Mouse (Mus musculus) forebrain, embryonic 16.5 days (tissue): ENCODE measurements around the gene Hlx. TPM values are rescaled to one million over a fixed set of nuclear protein-coding genes. Genes with fewer than 3 reads are reported as not detected.

Experiments
- ATAC-seq: fragments of 200-750 bp; cut with Nextera tagmentation; 2 replicates; pipeline ENCODE4 v1.8.0; 2017; ENCODE audit warnings: mild to moderate bottlenecking, moderate library complexity
- H3K27ac ChIP-seq: fragments of 300-500 bp; sonication (generic); 2 replicates; pipeline ENCODE4 v1.5.1; 2014; ENCODE audit warnings: low read length, control low read depth
- H3K27me3 ChIP-seq: fragments of 300-500 bp; sonication (generic); replicated peaks from 2 replicates; pipeline ENCODE4 v1.6.1; 2014; ENCODE audit warnings: low read length; ENCODE audit not compliant: control insufficient read depth, insufficient read depth
- H3K36me3 ChIP-seq: fragments of 300-500 bp; sonication (generic); 2 replicates; pipeline ENCODE4 v1.6.1; 2014; ENCODE audit not compliant: control insufficient read depth, insufficient read depth
- H3K4me1 ChIP-seq: fragments of 300-500 bp; sonication (generic); replicated peaks from 2 replicates; pipeline ENCODE4 v1.6.1; 2014; ENCODE audit warnings: low read length; ENCODE audit not compliant: control insufficient read depth, insufficient read depth
- H3K4me2 ChIP-seq: fragments of 300-500 bp; sonication (generic); 2 replicates; pipeline ENCODE4 v1.6.1; 2014; ENCODE audit warnings: mild to moderate bottlenecking, low read length, control low read depth
- H3K4me3 ChIP-seq: fragments of 300-500 bp; sonication (generic); replicated peaks from 2 replicates; pipeline ENCODE4 v1.5.1; 2014; ENCODE audit warnings: mild to moderate bottlenecking, low read length, control low read depth
- H3K9ac ChIP-seq: fragments of 300-500 bp; sonication (generic); replicated peaks from 2 replicates; pipeline ENCODE4 v1.6.1; 2014; ENCODE audit warnings: low read depth, low read length, control low read depth
- H3K9me3 ChIP-seq: fragments of 300-500 bp; sonication (generic); 2 replicates; pipeline ENCODE4 v1.6.1; 2016; ENCODE audit warnings: low read length; ENCODE audit not compliant: control insufficient read depth
- WGBS: fragments of 180-500 bp; shearing (Covaris S2); extraction: QIAGEN DNeasy Blood & Tissue Kit; methylation state at CpG from one replicate; pipeline ENCODE4 v1.1.7; 2014; 5-methylcytosine and 5-hydroxymethylcytosine counted together
- polyA plus RNA-seq: library from polyadenylated mRNA; unstranded; fragments of >200 nt; fragmentation: Nextera tagmentation; extraction: Ambion mirVana; gene quantifications from 2 replicates; pipeline ENCODE4 v1.2.1, GENCODE M21; 2015

Gene Hlx
- polyA plus RNA-seq, 1 experiment from 2014 or later = 1.8 TPM

GRCm38 (mm10) chr1:184717691-184718200, 14.7 kb downstream of the Hlx start:
- peaks cover 3% of the 10 kb centered on the region; the same call in 1 of the 2 replicates for H3K4me1 ChIP-seq
- H3K27me3 ChIP-seq = peaks cover 85% of the 10 kb centered on the region
- 0% methylated on average over 12 of the region's 12 CpGs for WGBS
- H3K4me3 ChIP-seq = no peak overlapping the region
- no peak overlapping the region for H3K9ac ChIP-seq
- no peak for ATAC-seq
- no peak overlapping the region for H3K27ac ChIP-seq
- H3K36me3 ChIP-seq = no peaks in the 10 kb centered on the region
- no peak overlapping the region for H3K4me2 ChIP-seq
- H3K9me3 ChIP-seq = no peaks in the 10 kb centered on the region

DNA sequence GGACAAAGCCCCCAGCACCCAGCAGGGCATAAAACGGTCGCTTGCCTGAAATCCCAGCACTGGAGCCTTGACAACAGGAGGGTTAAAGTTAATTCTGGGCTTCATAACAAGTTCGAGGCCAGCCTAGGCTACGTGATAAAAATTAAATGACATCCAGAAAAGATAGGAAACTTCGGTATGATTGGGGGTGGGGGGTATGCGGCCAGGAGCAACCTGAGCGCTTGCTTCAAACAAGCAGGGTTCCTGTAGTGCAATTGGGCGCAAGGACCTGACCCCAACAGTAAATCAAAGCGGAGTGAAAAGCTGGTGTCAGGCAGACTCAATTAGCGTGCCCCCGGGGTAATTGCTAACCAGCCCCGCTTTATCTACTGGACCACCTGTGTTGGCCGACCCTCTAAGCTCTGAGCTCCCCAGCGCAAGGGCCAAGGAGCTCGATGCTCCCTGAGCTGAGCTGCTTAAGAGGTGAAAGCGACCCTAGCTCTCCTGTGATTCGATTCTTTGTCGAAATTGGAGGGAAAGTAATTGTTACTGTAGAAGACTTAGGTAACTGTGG, 15.3 kb downstream of the Hlx start:
- H3K9me3 ChIP-seq = no peaks in the 10 kb centered on the region

GRCm38 (mm10) chr1:184716117-184716516, 16.3 kb downstream of the Hlx start:
- no peak overlapping the region for H3K4me2 ChIP-seq
- no peak overlapping the region for H3K27ac ChIP-seq
- ATAC-seq = no peak
- no peak overlapping the region for H3K9ac ChIP-seq
- H3K36me3 ChIP-seq = no peaks in the 10 kb centered on the region
- peaks cover 70% of the 10 kb centered on the region for H3K27me3 ChIP-seq
- H3K4me1 ChIP-seq = peaks cover 3% of the 10 kb centered on the region; the same call in 1 of the 2 replicates
- 0% methylated on average over 6 of the region's 6 CpGs for WGBS
- H3K9me3 ChIP-seq = no peaks in the 10 kb centered on the region
- H3K4me3 ChIP-seq = no peak overlapping the region

More for the DNA sequence above, 15.3 kb downstream of the Hlx start:
- Histone ChIP-seq H3K4me2 (no peak overlapping the region), H3K4me1 (peaks cover 3% of the 10 kb centered on the region; the same call in 1 of the 2 replicates), H3K36me3 (no peaks in the 10 kb centered on the region), H3K27me3 (peaks cover 80% of the 10 kb centered on the region), H3K9ac (no peak overlapping the region), H3K4me3 (no peak overlapping the region), H3K27ac (no peak overlapping the region)
- WGBS = 0% methylated on average over 18 of the region's 18 CpGs
- no peak for ATAC-seq

DNA sequence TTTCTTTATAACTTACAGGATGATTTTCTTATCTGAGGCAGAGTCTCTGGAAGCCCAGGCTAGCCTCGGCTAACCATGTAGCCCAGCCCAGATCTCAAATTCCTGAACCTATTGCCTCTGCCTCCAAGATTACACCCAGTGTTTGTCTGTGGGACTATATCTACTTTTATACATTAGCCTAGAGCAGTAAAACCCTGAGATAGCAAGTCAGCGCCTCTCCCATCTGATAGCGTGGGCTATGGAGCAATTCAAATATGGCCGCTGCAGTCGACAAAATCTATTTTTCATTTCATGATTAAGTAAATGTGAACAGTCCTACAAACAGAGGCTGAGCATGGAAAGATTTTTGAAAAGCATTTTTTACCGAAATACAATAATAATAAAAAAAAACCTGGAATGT, 16.7 kb downstream of the Hlx start:
- Histone ChIP-seq H3K4me1 (peaks cover 3% of the 10 kb centered on the region; the same call in 1 of the 2 replicates), H3K27me3 (peaks cover 67% of the 10 kb centered on the region), H3K9ac (no peak overlapping the region), H3K36me3 (no peaks in the 10 kb centered on the region), H3K9me3 (no peaks in the 10 kb centered on the region), H3K27ac (no peak overlapping the region), H3K4me3 (no peak overlapping the region), H3K4me2 (no peak overlapping the region)
- 23% methylated on average over 6 of the region's 6 CpGs for WGBS
- ATAC-seq = no peak

- ATAC-seq = no peak
- Histone ChIP-seq H3K4me1 (peaks cover 3% of the 10 kb centered on the region; the same call in 1 of the 2 replicates), H3K9ac (no peak overlapping the region), H3K4me3 (no peak overlapping the region), H3K36me3 (no peaks in the 10 kb centered on the region), H3K9me3 (no peaks in the 10 kb centered on the region), H3K27me3 (peaks cover 55% of the 10 kb centered on the region), H3K27ac (no peak overlapping the region), H3K4me2 (no peak overlapping the region)
- 25% methylated on average over 3 of the region's 3 CpGs for WGBS
Measured at GRCm38 (mm10) chr1:184714515-184714914, 17.9 kb downstream of the Hlx start.

- Histone ChIP-seq H3K4me1 (peaks cover 3% of the 10 kb centered on the region; the same call in 1 of the 2 replicates), H3K9ac (no peak overlapping the region), H3K27me3 (peaks cover 53% of the 10 kb centered on the region), H3K36me3 (no peaks in the 10 kb centered on the region), H3K27ac (no peak overlapping the region), H3K4me3 (no peak overlapping the region), H3K9me3 (no peaks in the 10 kb centered on the region), H3K4me2 (no peak overlapping the region)
- WGBS = 66% methylated on average over 5 of the region's 5 CpGs
- no peak for ATAC-seq
Measured at GRCm38 (mm10) chr1:184713716-184714115, 18.7 kb downstream of the Hlx start.

- H3K4me3 ChIP-seq = no peak overlapping the region
- H3K27ac ChIP-seq = no peak overlapping the region
- no peak overlapping the region for H3K4me2 ChIP-seq
- H3K4me1 ChIP-seq = no peaks in the 10 kb centered on the region
- 63% methylated on average over 4 of the region's 4 CpGs for WGBS
- H3K27me3 ChIP-seq = peaks cover 4% of the 10 kb centered on the region; the same call in 1 of the 2 replicates
- ATAC-seq = no peak
- no peaks in the 10 kb centered on the region for H3K9me3 ChIP-seq
- H3K9ac ChIP-seq = no peak overlapping the region
- no peaks in the 10 kb centered on the region for H3K36me3 ChIP-seq
Measured at GRCm38 (mm10) chr1:184707532-184708248, 24.7 kb downstream of the Hlx start.

DNA sequence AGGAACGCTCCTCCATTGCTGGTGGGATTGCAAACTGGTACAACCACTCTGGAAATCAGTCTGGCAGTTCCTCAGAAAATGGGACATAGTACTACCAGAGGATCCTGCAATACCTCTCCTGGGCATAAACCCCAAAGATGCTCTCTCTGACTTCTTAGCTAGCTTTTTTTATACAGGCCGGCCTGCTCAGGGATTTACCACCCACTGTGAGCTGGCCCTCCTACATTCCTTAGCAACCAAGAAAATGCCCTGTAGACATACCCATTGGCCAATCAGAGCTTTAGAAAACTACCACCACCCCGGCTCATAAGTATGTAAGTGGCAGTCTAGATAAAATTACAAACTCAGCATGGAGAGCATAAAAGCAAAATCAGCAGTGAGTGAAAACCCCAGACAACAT, 27.5 kb downstream of the Hlx start:
- H3K9ac ChIP-seq = no peak overlapping the region
- no peak for ATAC-seq
- no peak overlapping the region for H3K27ac ChIP-seq
- peaks cover 3% of the 10 kb centered on the region; the same call in 1 of the 2 replicates for H3K27me3 ChIP-seq
- H3K9me3 ChIP-seq = no peaks in the 10 kb centered on the region
- 44% methylated on average over 3 of the region's 3 CpGs for WGBS
- H3K4me3 ChIP-seq = no peak overlapping the region
- H3K4me2 ChIP-seq = no peak overlapping the region
- no peaks in the 10 kb centered on the region for H3K36me3 ChIP-seq
- no peaks in the 10 kb centered on the region for H3K4me1 ChIP-seq

GRCm38 (mm10) chr1:184699295-184699694, 33.1 kb downstream of the Hlx start:
- no peaks in the 10 kb centered on the region for H3K36me3 ChIP-seq
- no peak for ATAC-seq
- no peak overlapping the region for H3K9ac ChIP-seq
- H3K9me3 ChIP-seq = no peaks in the 10 kb centered on the region
- H3K4me3 ChIP-seq = no peak overlapping the region
- H3K27me3 ChIP-seq = no peaks in the 10 kb centered on the region
- WGBS = 100% methylated on average over 1 of the region's 1 CpGs
- H3K4me1 ChIP-seq = no peaks in the 10 kb centered on the region
- H3K4me2 ChIP-seq = no peak overlapping the region
- no peak overlapping the region for H3K27ac ChIP-seq
